Mouse (Mus musculus) liver, embryonic 14.5 days (tissue): ENCODE measurements around the gene Lsmem1. TPM values are rescaled to one million over a fixed set of nuclear protein-coding genes. Genes with fewer than 3 reads are reported as not detected.

Experiments used
- ATAC-seq: fragments of 200-750 bp; cut with Nextera tagmentation; 2 replicates; pipeline ENCODE4 v1.8.0; 2017; ENCODE audit warnings: moderate number of reproducible peaks, mild to moderate bottlenecking, moderate library complexity; ENCODE audit not compliant: insufficient read depth
- DNase-seq, 3 experiments: peaks; one replicate each; pipeline ENCODE4 v3.0.0-alpha.2; 2012 to 2013; ENCODE audit warnings: low read depth in 3 of 3, low spot score in 3 of 3
- H3K27ac ChIP-seq: fragments of 300-500 bp; sonication (generic); 2 replicates; pipeline ENCODE4 v1.5.1; 2014; ENCODE audit warnings: moderate library complexity, mild to moderate bottlenecking, control low read depth, inconsistent platforms
- H3K27me3 ChIP-seq: fragments of 300-500 bp; sonication (generic); 2 replicates; pipeline ENCODE4 v1.6.1; 2014; ENCODE audit warnings: mild to moderate bottlenecking, low read length, moderate library complexity; ENCODE audit not compliant: control insufficient read depth, insufficient read depth
- H3K36me3 ChIP-seq: fragments of 300-500 bp; sonication (generic); replicated peaks from 2 replicates; pipeline ENCODE4 v1.6.1; 2014; ENCODE audit warnings: low read depth; ENCODE audit not compliant: control insufficient read depth, insufficient read depth
- H3K4me1 ChIP-seq, 2 experiments: fragments of 200-500 bp in 1 of 2; fragments of 300-500 bp in 1 of 2; sonication (generic) in 1 of 2; replicated peaks; 2 replicates each; pipeline ENCODE4 v1.6.1; 2012 to 2014; ENCODE audit warnings: antibody characterized with exemption in 1 of 2, inconsistent platforms in 1 of 2, low read length in 1 of 2; ENCODE audit not compliant: control insufficient read depth in 2 of 2, insufficient read depth in 2 of 2
- H3K4me2 ChIP-seq: fragments of 300-500 bp; sonication (generic); 2 replicates; pipeline ENCODE4 v1.6.1; 2014; ENCODE audit warnings: low read depth, mild to moderate bottlenecking, control low read depth, moderate library complexity
- H3K4me3 ChIP-seq, 2 experiments: fragments of 200-500 bp in 1 of 2; fragments of 300-500 bp in 1 of 2; sonication (generic) in 1 of 2; 2 replicates each; pipeline ENCODE4 v1.5.1; 2012 to 2014; ENCODE audit warnings: low read depth in 2 of 2, low read length in 2 of 2, mild to moderate bottlenecking in 2 of 2, control low read depth in 1 of 2, inconsistent platforms in 1 of 2, moderate library complexity in 1 of 2; ENCODE audit not compliant: insufficient read depth in 1 of 2
- H3K9ac ChIP-seq: fragments of 300-500 bp; sonication (generic); replicated peaks from 2 replicates; pipeline ENCODE4 v1.6.1; 2014; ENCODE audit warnings: mild to moderate bottlenecking, control low read depth, moderate library complexity
- H3K9me3 ChIP-seq: fragments of 300-500 bp; sonication (generic); 2 replicates; pipeline ENCODE4 v1.6.1; 2016; ENCODE audit warnings: low read length, mixed read lengths; ENCODE audit not compliant: control insufficient read depth
- CTCF ChIP-seq: IDR thresholded peaks from 2 replicates; pipeline ENCODE4 v1.5.1; 2016; ENCODE audit warnings: antibody characterized with exemption, low read depth, control low read depth
- EP300 ChIP-seq: IDR thresholded peaks from 2 replicates; pipeline ENCODE4 v1.6.1; 2016; ENCODE audit warnings: antibody characterized with exemption, low read depth
- WGBS: fragments of 180-500 bp; shearing (Covaris S2); extraction: QIAGEN DNeasy Blood & Tissue Kit; methylation state at CpG from one replicate; pipeline ENCODE4 v1.1.7; 2014; ENCODE audit not compliant: insufficient replicate concordance; 5-methylcytosine and 5-hydroxymethylcytosine counted together
- polyA plus RNA-seq, 2 experiments: library from polyadenylated mRNA; depleted of rRNA in 1 of 2; stranded (reverse) in 1 of 2; unstranded in 1 of 2; fragments of >200 nt; fragmentation: Nextera tagmentation in 1 of 2; extraction: Ambion mirVana in 1 of 2; gene quantifications; 2 replicates each; pipeline versions ENCODE4 v1.2.1 to v1.2.3; 2012 to 2014

Gene Lsmem1
- polyA plus RNA-seq, 2 experiments: 0.02 TPM; not detected in 1

DNA sequence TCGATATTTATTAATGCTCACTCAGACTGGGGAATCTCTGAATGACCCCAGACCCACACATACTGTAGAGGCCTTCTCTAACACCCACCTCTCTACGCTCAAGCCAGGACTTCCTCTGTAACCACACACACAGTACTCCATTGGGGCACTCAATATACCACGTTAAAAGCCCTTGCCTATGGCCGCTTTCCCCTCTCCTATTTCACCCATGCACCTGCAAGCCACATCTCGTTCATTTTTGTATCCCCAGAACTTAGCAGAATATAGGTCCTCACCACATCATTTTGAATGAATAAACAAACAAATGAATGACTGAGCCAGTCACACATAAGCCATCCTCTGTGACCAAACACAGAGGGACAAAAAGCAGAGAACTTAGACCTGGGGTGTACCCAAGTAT lies 45.6 kb upstream of the Lsmem1 start:
- DNase-seq (no peak), ATAC-seq (no peak)
- H3K9me3 ChIP-seq: no peaks in the 10 kb centered on the region
- H3K4me3 ChIP-seq: no peak overlapping the region
- H3K27ac ChIP-seq: no peak overlapping the region
- H3K9ac ChIP-seq: no peak overlapping the region
- H3K4me1 ChIP-seq: peaks cover 16 to 22% of the 10 kb centered on the region in 2 experiments
- H3K4me2 ChIP-seq: no peak overlapping the region
- no peak for TF ChIP-seq EP300
- TF ChIP-seq CTCF: no peak
- H3K36me3 ChIP-seq: no peaks in the 10 kb centered on the region
- no peaks in the 10 kb centered on the region for H3K27me3 ChIP-seq
- WGBS: 68% methylated on average over 5 of the region's 5 CpGs

- WGBS: 60% methylated on average over 11 of the region's 11 CpGs
- H3K9ac ChIP-seq: no peak overlapping the region
- no peak for TF ChIP-seq CTCF
- no peak for TF ChIP-seq EP300
- H3K27me3 ChIP-seq: no peaks in the 10 kb centered on the region
- peaks cover 16 to 20% of the 10 kb centered on the region in 2 experiments for H3K4me1 ChIP-seq
- no peak for DNase-seq
- no peak overlapping the region for H3K4me3 ChIP-seq
- H3K36me3 ChIP-seq: no peaks in the 10 kb centered on the region
- no peak for ATAC-seq
- H3K9me3 ChIP-seq: no peaks in the 10 kb centered on the region
- no peak overlapping the region for H3K4me2 ChIP-seq
- no peak overlapping the region for H3K27ac ChIP-seq
These were observed 44.5 kb upstream of the Lsmem1 start for GRCm38 (mm10) chr12:40243821-40244221.

GRCm38 (mm10) chr12:40243241-40243640 lies 44.0 kb upstream of the Lsmem1 start:
- ATAC-seq (no peak), DNase-seq (no peak)
- no peak overlapping the region for H3K9ac ChIP-seq
- no peaks in the 10 kb centered on the region for H3K9me3 ChIP-seq
- TF ChIP-seq CTCF (no peak), EP300 (no peak)
- no peaks in the 10 kb centered on the region for H3K27me3 ChIP-seq
- no peak overlapping the region for H3K27ac ChIP-seq
- peaks cover 14 to 15% of the 10 kb centered on the region in 2 experiments for H3K4me1 ChIP-seq
- H3K4me2 ChIP-seq: no peak overlapping the region
- no peaks in the 10 kb centered on the region for H3K36me3 ChIP-seq
- H3K4me3 ChIP-seq: no peak overlapping the region
- 62% methylated on average over 4 of the region's 4 CpGs for WGBS

GRCm38 (mm10) chr12:40239161-40239560 lies 39.9 kb upstream of the Lsmem1 start:
- no peaks in the 10 kb centered on the region for H3K9me3 ChIP-seq
- WGBS: 76% methylated on average over 7 of the region's 7 CpGs
- H3K4me1 ChIP-seq: no peaks in the 10 kb centered on the region
- no peak overlapping the region for H3K9ac ChIP-seq
- DNase-seq: no peak
- ATAC-seq: no peak
- H3K27ac ChIP-seq: no peak overlapping the region
- no peak overlapping the region for H3K4me3 ChIP-seq
- TF ChIP-seq EP300: no peak
- TF ChIP-seq CTCF: no peak
- no peaks in the 10 kb centered on the region for H3K27me3 ChIP-seq
- no peaks in the 10 kb centered on the region for H3K36me3 ChIP-seq
- H3K4me2 ChIP-seq: no peak overlapping the region

- Histone ChIP-seq H3K36me3 (no peaks in the 10 kb centered on the region), H3K9ac (no peak overlapping the region), H3K4me2 (no peak overlapping the region), H3K4me3 (no peak overlapping the region), H3K27me3 (no peaks in the 10 kb centered on the region), H3K9me3 (no peaks in the 10 kb centered on the region), H3K27ac (no peak overlapping the region), H3K4me1 (no peaks in the 10 kb centered on the region)
- no peak for ATAC-seq
- DNase-seq: no peak
- TF ChIP-seq CTCF (no peak), EP300 (no peak)
- 63% methylated on average over 1 of the region's 1 CpGs for WGBS
These were observed 32.9 kb upstream of the Lsmem1 start for GRCm38 (mm10) chr12:40232231-40232630.
